Mouse (Mus musculus): ENCODE data around the gene Dtx4. TPM values are rescaled to one million over a fixed set of nuclear protein-coding genes. Genes with fewer than 3 reads are reported as not detected.

The Dtx4 gene
- polyA plus RNA-seq, 2 experiments from 2014 or later, result 6.8 to 11.4 TPM

DNA sequence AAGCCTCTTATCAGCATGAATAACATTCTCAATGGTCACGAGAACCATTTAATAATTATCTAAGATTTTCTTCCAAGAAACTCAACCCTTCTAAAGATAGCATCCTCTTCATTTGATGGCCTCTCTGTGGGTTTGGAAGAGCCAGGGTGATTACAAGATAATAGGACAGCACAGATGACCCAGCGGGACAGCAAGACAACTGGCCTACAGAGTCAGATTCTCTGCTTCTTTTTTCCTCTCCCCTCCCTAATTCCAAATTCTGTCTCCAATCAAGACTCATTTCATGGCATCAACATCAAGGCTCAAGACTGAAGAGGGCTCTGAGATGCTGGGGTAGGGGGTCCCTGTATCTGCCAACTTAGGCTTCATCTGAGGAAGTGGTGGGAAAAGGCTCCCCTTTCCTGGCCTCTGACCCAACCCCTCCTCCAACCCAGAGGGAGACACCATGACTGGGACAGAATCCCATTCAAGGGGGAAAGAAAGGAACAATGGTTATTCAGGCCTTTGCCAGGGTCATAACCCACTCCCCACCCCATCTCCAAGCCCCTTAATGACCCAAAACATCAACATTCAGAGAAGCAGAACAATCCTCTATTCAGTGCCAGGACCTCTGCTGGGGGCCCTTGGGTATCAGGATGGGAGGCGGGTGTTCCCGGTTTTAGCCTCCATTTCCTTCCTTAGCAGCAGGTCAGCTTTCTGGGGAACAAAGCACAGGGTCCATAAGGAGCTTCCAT lies 7.6 kb downstream of the Dtx4 start:
- ATAC-seq, result no peak

DNA sequence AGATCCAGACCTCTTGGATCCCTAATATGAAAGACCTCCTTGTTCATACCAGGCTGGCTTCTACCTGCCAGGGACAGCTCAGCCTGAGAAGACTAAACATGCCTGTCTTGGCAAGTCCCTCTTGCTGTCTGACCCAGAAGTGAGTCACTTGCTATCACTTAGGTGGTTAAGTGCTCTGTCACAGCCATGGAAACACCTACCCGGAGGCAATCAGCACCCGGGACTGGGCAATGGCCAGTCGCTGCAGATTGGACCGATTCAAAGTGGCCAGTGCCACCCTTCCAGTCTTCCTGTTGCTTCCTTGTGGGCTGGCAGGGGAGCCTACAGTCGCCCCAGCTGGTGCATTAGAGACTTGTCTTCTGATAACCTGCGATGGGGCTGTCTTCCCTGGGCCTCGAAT lies 9.6 kb downstream of the Dtx4 start:
- ATAC-seq, result no peak

DNA sequence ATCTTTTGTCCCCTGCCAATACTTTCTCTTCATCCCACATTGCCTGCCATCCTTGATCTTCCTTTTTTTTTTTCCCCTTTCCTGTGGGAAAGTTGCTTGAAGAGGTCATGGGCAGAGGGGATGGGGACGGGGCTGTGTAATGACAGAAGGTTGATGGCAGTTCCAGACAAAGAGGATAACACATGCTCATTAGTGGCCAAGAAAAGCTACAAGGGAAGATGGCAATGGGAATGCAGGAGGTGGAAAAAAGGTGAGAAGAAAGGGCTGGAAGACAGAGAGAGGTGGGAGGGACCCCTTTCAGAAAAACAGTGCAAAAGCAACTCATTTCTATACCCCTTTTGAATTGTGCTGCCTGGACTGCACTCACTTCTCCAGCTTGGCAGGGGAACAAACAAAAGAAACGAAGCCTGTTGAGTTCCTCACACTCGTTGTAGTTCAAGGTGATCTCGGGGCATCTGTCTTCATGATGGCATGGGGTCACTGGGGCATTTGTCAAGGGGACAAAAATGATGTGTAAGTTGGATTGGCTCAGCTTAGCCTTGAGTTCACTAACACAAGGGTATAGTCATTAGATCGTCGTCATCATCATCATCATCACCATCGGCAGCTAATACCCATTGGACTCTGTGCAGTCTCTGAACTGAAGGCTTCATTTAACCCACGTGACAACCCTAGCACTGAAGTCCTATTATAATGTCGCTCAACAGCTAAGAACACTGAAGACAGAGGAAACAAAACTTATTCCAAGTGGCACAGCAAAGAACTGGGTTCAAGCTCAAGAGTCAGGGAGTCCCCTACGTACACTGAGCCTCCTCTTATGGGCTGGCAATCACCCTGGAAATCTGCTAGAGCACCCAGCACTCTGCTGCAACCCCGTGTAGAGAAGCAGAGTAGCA lies 11.3 kb downstream of the Dtx4 start:
- no peak for ATAC-seq

DNA sequence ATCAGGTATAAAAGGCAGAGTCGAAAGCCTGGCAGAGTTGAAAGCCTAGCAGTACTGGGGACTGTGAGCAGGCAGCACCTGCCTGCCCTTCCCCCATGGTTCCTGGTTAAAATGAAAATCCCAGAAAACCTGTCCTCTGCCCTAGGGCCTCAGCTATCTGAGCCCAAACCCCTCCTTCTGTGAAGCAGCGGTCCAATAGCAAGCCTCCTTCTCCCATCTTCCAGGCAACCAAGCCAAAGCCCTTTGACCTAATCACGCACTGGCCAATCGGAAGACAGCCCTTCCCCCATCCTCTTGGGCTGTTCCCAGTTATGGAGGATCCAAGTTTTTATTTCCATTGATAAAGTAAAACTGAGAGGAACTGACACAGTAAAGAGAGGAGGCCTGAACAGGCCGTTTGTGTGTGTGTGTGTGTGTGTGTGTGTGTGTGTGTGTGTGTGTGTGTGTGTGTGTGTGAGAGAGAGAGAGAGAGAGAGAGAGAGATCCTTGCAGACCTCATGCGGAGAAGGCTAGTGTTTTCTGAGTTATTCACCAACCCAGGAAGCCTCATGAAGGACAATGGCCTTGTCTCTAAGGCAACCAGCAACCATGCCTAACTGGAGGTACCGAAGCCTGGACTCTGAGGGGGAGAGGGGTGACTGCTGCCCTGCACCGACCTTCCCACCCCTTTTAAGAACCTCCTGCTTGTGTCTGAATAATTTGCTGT lies 12.1 kb downstream of the Dtx4 start:
- ATAC-seq, result no peak

DNA sequence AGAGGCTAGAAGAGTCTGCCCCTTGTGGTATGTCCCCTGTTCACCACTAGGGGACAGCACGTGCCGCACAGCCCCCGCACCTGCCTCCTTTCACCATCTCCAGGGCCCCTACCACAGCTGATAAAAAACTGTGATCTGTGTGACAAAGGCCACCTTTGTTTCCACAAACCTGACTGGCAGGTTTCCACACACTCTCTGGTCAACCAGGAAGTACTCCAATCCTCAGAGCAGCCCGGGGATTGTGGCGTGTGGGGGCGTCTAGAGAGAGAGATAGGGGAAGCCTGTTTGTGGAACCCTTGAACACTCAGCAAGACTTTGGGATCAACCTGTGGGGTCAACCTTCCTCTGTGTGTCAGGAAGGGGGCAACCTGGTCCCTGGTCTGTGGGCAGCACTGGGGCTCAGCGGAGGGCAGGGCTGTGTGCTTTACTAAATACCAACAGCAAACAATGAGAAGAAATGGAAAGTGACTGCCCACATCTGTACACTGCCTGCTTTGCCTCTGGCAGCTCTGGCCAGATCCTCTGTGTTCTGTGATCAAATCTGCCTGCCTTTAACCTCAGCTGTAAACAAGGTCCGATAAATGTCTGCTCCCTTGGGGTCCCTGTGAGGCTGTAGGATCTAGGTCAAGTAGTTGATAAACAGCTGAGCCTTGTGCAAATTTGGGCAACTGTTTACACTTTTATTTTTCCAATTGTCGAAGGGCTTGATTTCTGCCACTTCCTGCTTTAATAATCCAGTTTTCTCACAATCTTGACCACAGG lies 12.9 kb downstream of the Dtx4 start:
- ATAC-seq, result peak; percentile 87

DNA sequence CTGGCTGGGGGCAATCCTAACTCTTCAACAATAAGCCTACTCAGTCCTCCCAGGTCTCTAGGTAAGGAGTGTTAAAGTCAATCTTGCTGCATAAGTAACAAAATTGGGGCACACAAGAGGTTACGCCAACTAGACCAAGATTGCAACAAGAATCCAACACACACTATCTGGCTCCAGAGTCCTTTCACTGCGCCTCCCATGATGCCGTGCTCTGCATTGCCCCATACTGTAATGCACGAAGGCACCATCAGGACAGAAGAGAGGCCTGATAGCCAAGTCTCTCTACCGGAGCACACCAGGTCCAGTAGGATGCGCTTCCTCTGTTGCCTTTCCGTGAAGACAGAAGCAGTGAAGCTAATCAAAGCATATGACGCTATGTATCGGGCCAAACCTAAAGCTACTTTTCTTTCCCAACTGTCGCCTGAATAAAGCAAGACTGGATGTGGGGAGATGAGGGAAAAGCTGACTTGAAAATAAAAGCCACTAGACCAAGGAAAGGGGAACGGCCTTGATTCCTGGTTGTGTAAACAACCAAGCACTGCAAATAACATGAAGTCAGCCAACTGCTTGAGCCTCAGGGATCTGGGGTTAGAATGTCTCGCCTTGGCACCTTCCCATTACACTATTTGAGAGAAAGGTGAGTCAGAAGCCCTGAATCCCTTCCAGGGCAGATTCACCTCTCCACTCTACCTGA lies 13.6 kb downstream of the Dtx4 start:
- ATAC-seq, result no peak

DNA sequence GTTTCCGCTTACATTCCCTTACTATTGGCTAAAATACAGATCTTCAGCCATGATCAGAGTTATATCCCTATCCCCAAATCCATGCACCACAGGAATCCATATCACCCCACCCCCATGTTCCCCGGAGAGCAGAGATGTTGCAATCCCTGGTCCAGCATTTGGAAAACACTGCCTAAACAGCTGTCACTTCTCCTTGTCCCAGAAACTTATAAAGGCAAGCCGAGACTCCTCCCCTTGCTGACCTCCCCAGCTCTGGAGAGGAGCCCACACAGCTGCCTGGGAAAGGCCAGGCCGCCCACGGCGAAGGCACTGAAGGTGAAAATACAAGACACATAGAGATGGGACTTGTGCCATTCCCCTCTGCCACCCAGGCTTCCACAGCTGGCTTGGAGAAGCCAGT lies 14.4 kb downstream of the Dtx4 start:
- no peak for ATAC-seq

DNA sequence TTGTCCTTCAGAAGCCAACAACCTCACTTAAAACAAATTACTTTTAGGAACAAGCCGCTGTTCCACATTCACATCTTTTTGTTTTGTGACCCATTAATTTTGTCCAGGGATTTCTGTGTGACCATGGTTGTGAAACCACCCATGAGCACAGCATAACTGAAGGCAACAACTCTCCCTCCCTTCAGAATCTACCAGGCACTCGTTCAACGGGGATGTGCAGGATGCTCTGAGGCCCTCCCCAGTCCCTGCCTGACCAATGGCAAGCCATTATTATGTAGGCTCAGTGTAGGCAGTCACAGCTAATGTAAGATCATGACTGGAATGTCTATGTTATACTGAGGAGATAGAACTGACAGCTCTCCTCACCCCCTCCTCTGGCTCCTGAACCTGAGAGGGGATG lies 15.6 kb downstream of the Dtx4 start:
- ATAC-seq, result no peak

DNA sequence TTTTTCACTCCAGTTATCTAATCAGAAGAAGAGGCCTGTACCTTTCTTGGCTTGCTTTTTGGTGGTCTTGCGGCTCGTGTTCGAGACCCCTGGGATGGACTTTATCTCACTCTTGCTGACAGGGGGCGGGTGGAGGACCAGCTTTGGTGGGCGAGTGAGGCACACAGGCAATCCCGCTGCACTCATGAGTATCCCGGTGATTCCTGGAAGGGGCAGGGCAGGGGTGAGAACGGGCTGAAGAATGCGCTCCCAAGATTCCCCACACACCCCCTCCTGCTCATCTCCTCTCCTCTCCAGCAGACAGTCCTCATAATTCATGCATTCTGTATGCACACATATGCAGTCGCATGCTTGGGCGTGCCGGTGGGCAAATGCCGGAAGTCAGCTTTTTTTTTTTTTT lies 16.0 kb downstream of the Dtx4 start:
- no peak for ATAC-seq

DNA sequence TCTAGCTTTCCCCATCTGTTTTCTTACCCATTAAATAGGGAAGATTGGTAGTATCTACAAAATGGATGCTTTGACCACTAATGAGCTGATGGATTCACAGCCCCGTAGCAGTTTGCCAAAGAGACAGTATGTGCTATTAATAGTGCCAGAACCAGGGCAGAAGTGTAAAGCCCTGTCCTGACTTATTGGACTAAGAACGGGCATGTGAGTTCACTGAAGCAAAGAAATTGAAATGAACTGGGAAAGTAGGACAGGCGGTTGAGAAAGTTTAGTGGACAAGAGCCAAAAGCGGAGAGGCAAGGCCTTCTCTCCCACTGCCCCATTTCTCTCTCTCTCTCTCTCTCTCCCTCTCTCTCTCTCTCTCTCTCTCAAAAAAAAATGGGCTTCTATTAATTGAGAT lies 17.0 kb downstream of the Dtx4 start:
- ATAC-seq, result no peak

DNA sequence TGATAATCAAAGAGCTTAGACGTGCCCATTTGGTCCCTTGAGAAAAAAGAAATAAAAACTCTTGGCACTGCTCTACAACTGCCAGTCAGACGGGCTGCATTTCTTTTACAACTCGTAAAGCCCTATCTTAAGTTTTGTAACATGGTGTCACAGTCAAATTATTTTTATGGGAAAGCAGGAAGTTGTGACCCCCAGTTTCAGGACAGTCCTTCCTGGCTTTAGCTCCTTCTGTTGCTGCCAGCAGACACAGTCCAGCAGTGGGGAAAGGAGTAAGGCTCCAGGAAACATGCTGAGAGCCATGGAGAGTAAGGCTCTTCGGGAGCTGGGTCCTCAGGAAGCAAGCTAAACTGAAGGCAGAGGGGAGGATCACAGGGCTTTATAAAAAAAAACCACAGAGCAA lies 17.5 kb downstream of the Dtx4 start:
- no peak for ATAC-seq

DNA sequence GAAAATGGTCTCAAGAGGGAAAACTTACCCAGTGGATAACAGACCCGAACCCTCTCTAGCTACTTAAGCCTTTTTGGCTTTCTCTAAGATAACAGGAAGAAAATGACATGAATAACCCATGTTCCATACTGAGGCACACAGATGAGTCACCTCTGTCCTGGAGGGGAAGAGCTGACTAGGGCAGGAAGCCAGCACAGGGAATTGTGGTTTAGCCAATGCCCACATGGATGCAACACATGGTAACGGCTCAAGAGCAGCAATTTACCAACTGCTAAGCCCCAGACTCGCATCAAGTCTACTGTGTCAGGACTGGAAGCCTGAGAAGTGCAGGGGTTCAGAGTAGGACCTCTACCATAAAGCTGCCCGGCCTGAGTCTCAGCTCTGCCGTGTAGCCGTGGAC lies 22.9 kb downstream of the Dtx4 start:
- ATAC-seq, result no peak

DNA sequence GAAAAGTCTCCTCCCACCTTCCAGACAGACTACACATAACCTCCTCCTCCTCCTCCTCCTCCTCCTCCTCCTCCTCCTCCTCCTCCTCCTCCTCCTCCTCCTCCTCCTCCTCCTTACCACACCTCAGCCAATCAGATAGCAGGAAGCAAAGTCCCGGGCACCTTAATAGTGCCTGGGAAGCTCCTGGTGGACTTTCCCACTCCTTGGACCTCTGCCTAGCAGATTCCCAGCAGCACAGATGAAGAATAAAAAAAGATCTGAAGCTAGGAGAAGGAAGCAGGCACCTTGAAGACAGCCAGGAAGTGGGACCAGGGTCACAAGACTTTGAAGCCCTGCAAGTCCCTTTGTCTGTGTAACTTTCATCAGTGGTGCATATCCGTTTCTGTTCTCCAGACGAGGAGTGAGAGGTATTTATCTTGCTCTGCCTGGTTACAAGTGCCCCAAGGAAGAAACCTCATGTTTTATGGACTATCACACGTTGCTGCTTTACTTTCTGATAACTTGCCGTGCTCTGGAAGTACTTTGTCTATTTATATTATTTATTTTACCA lies 24.5 kb downstream of the Dtx4 start:
- ATAC-seq, result peak; percentile 61

DNA sequence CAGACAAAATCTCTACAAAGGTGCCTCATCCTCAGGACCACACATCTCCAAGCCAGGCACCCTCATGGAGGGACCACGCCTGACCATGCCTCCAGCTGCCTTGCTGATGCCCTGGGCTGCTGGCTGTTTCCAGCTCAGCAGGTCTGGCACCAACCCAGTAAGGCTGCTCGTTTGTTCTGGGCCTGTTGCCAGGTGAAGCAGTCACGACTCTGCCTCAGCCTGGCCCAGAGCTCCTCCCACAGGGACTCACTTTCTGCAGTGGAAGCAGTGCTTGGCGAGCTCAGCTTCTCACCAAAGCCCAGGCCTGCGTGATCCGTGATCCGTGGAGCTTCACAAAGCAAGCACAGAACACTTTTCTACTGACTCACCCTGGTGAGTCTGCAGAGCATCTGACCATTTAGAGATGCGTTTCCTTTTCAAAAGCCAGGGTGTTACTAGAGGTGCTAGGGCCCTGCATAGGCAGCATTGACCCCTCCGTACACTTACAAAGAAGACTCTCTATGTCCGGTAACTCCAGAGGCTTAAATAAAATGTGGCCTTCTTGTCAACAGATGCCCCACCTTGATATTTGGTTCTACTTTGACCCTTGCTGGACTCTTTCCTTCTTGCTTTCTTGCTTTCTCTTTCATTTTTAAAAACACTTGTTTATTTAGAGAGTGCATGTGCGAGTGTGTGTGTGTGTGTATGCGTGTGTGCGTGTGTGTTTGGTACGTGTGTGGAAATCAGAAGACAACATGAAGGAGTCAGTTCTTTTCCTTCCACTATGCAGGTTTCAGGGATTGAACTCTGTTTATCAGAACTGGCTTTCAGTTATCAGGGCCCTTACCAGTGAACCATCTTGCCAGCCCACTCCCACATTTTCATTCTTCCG lies 25.6 kb downstream of the Dtx4 start:
- peak; percentile 72 for ATAC-seq

DNA sequence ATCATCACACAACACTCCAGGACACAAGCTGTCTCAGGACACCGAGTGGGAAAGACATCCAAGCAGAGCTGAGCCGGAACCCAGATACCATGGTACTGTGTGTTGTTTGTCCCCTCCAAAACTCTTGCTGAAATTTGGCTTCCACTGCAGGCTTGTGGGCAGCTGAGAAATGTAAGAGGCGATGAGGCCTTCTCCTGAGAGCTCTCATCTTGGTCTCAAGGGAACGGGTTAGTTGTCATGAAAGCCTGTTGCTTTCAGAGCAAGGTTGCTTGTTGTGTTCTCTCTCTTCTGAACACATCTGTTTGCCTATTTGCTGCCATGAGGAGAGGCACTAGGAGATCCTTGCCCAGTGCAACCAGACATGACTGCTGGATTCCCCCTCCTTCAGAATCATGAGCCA lies 27.3 kb downstream of the Dtx4 start:
- no peak for ATAC-seq

DNA sequence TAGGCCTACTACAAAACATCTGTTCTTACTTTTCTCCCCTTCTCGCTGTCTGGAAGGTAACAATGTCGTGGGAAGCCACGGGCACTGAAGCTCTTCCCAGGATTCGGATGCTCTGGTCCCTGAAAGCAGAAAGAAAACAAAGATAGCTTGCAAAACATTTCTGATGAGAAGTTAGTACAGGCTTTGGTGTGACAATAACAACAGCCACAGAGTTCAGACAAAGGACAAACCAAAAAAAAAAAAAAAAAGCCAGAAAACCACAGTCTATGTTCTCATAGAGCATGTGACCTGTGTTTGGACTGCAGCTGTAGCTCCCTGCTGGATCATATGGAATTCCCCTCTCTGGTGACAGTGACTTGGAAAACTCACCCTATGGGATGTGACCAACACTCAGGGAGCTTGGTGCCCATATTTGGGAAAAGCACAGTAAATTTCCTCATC lies 28.0 kb downstream of the Dtx4 start:
- ATAC-seq, result peak; percentile 51

DNA sequence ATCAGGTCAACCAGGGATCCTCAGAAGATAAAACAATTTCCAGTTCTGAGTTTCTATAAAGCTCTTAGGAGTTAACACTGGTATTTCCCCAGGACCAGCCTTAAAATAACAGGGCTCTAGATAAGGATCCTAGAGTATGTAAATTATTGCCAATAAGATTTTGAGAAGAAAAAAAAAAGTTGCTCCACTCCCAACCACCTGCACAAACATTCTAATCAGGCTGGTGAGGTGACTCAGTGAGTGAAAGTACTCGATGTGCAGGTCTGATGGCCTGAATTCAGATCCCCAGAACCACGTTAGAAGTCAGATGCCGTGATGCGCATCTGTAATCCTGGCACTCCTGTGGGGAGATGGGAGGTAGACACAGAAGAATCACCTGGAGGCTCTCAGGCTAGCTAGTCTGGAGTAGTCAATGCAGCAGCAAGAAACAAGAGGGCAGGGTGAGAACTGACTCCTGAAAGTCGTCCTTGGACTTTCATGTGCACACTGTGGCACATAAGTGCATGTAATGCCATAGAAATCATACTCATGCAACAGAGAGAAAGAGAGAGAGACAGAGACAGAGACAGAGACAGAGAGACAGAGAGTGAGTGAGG lies 28.8 kb downstream of the Dtx4 start:
- ATAC-seq, result no peak

DNA sequence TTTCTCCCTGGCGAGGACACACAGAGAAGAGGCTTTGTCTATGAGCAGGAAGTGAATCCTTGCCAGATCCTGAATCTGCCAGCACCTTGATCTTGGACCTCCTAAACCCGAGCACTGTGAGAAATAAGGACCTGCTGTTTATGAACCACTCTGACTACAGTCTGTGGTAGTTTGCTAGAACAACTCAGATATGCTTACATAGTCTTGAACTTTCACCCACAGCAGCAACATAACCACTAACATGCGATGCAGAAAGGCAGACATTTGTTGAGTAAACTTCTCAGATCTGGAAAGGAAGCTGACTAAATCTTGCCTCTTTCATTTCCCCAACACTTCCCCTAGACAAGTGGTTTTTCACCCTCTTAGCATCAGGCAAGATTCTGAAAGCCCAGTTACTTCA lies 29.4 kb downstream of the Dtx4 start:
- peak; percentile 18 for ATAC-seq

DNA sequence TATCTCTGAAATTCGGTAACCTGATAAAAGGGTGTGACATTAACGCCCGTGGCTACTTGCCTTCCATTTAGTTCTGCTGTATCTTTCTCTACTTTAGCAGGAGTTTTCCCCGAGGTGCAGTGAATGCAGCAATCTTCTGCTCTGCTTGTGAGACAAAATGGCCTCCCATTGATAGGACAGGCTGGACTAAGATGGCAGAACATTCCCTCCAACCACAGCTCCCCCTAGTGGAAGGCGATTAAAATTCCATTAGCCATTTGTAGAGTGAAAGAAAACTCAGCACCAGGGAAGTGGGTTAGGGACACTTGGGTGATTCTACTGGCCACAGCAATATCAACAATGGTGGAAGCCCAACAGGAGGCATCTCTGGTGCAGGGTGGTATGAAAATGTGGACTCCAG lies 33.8 kb downstream of the Dtx4 start:
- ATAC-seq, result no peak

DNA sequence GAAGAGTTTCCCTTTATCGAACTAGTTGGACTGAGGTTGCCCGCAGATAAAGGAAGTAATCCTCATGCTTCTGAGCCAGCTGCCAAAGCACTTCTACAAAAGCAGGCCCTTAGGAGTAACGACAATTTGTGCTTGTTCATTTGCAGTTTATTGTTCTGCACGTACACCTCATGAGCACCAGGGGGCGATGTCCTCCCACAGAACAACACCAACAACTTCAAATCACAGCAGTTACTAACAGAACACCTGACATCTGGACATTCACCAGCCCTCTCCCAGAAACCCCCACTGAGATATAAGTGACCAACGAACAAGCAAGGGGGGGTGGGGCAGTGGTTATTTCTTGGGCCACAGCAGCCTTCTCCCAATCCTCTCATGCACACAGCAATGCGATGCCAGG lies 35.0 kb downstream of the Dtx4 start:
- peak; percentile 74 for ATAC-seq

Data from CD4-positive, CD25-positive, alpha-beta regulatory T cell, adult 4 months (primary cell).